Comparison of ENCODE assay signal across 24 mouse cellular contexts in genomic region chr7:100736131-100736530, GRCm38 (mm10). TPM values are rescaled to one million over a fixed set of nuclear protein-coding genes. Genes with fewer than 3 reads are reported as not detected.
DNase-seq lines count a peak whose midpoint lies in the region; ATAC-seq and TF ChIP-seq lines count a peak whose summit lies in the region.
"Had no signal": no experiment of that assay in that cellular context is flagged by ENCODE, and none has a peak within 500 bp of the region (broad histone marks: within the 10 kb centered on the region; RNA-seq: fewer than 3 reads in every experiment).

No protein-coding gene starts in this region.

- TF ChIP-seq CTCF in MEL (IDR thresholded peaks at IDR 0.05 in 2 of 3, conservative IDR thresholded peaks at IDR 0.05 in 1 of 3; ENCODE audit: control insufficient read depth in 1 of 3, insufficient read depth in 1 of 3, low read depth in 2 of 3, low read length in 3 of 3, poor library complexity in 1 of 3, severe bottlenecking in 1 of 3) = no peak
- no peak for TF ChIP-seq CTCF in hindbrain, postnatal 0 days (IDR thresholded peaks at IDR 0.05; ENCODE audit: low read depth)

- 73% methylated on average over 3 of the region's 3 CpGs for WGBS in hindbrain, postnatal 0 days

- no peaks in the 10 kb centered on the region for H3K79me2 ChIP-seq in MEL (ENCODE audit: control insufficient read depth, insufficient read depth, low read length, poor library complexity)

- peaks cover 0 to 22% of the 10 kb centered on the region in 2 experiments; a peak in 2 of 4 replicates for H3K36me3 ChIP-seq in MEL (ENCODE audit: control insufficient read depth in 1 of 2, insufficient read depth in 2 of 2, low read length in 2 of 2)
- H3K36me3 ChIP-seq in hindbrain, postnatal 0 days (ENCODE audit: insufficient read depth, low read length) = no peaks in the 10 kb centered on the region
- H3K36me3 ChIP-seq: embryonic facial prominence, embryonic 12.5 days; embryonic facial prominence, embryonic 15.5 days; forebrain, embryonic 12.5 days; forebrain, embryonic 15.5 days; heart, embryonic 13.5 days had no signal

- ATAC-seq in megakaryocyte-erythroid progenitor cell, adult 5-6 weeks (replicated peaks; ENCODE audit: low FRiP score, low TSS enrichment, poor library complexity, severe bottlenecking) = peak; percentile 44; the same call in 1 of the 2 replicates
- no peak for ATAC-seq in hindbrain, postnatal 0 days
- ATAC-seq: forebrain, embryonic 15.5 days; Patski had no signal

- TF ChIP-seq EP300 in MEL (IDR thresholded peaks at IDR 0.05; ENCODE audit: low read depth in 1 of 2, low read length in 2 of 2) = peak in 1 of 2 experiments; percentile 3; a peak in 1 of 4 replicates

- no peak for TF ChIP-seq POLR2A in MEL (IDR thresholded peaks at IDR 0.05; ENCODE audit: control insufficient read depth in 1 of 2, insufficient read depth in 1 of 2, low read depth in 1 of 2, low read length in 2 of 2, poor library complexity in 1 of 2)

- H3K4me1 ChIP-seq in MEL (ENCODE audit: control insufficient read depth in 1 of 2, insufficient read depth in 2 of 2, low read length in 2 of 2) = peaks cover 14 to 17% of the 10 kb centered on the region in 2 experiments
- peaks cover 7% of the 10 kb centered on the region; the same call in 1 of the 2 replicates for H3K4me1 ChIP-seq in hindbrain, postnatal 0 days (ENCODE audit: insufficient read depth, low read length)

- H3K27me3 ChIP-seq in MEL (ENCODE audit: control insufficient read depth in 1 of 2, insufficient read depth in 2 of 2, low read length in 2 of 2) = no peaks in the 10 kb centered on the region
- H3K27me3 ChIP-seq in hindbrain, postnatal 0 days (ENCODE audit: insufficient read depth, low read length) = no peaks in the 10 kb centered on the region
- H3K27me3 ChIP-seq: embryonic facial prominence, embryonic 12.5 days; embryonic facial prominence, embryonic 15.5 days; forebrain, embryonic 12.5 days; forebrain, embryonic 15.5 days; heart, embryonic 13.5 days; Patski had no signal

- no peaks in the 10 kb centered on the region for H3K9me3 ChIP-seq in MEL (replicated peaks; ENCODE audit: insufficient read depth, low read length)
- H3K9me3 ChIP-seq in hindbrain, postnatal 0 days (ENCODE audit: low read length) = no peaks in the 10 kb centered on the region
- H3K9me3 ChIP-seq: embryonic facial prominence, embryonic 12.5 days; embryonic facial prominence, embryonic 15.5 days; forebrain, embryonic 12.5 days; forebrain, embryonic 15.5 days; heart, embryonic 10.5 days; heart, embryonic 13.5 days had no signal

- H3K4me2 ChIP-seq in hindbrain, postnatal 0 days (ENCODE audit: low read depth, low read length) = no peak overlapping the region
- H3K4me2 ChIP-seq: embryonic facial prominence, embryonic 12.5 days; embryonic facial prominence, embryonic 15.5 days; forebrain, embryonic 12.5 days; forebrain, embryonic 15.5 days; heart, embryonic 13.5 days; hindbrain, embryonic 14.5 days had no signal

- H3K4me3 ChIP-seq in MEL (ENCODE audit: control insufficient read depth in 1 of 2, insufficient read depth in 1 of 2, low read depth in 2 of 2, low read length in 2 of 2) = no peak overlapping the region
- no peak overlapping the region for H3K4me3 ChIP-seq in hindbrain, postnatal 0 days (ENCODE audit: low read length)
- H3K4me3 ChIP-seq: embryonic facial prominence, embryonic 12.5 days; embryonic facial prominence, embryonic 15.5 days; forebrain, embryonic 12.5 days; forebrain, embryonic 15.5 days; heart, adult 2 months; heart, embryonic 10.5 days; heart, embryonic 13.5 days had no signal

- DNase-seq in A20 (ENCODE audit: low read depth, low spot score) (peak; percentile 30), MEL (ENCODE audit: low read depth, low spot score) (peak; percentile 58)
- peak; percentile 41 for DNase-seq in c-Kit-positive CD71-positive TER-119-positive erythroid progenitor cells, embryonic 14.5 days (ENCODE audit: low spot score)
- no peak for DNase-seq in adrenal gland, postnatal 36 days
- DNase-seq in hindbrain, postnatal 0 days (ENCODE audit: low spot score) = no peak
- DNase-seq: adrenal gland, postnatal 10 days; cerebellum, adult 11 months; cerebellum, adult 2 months; cerebellum, adult 9-11 months; cerebellum, postnatal 25 days; gastrocnemius, postnatal 10 days; gastrocnemius, postnatal 36 days; heart, adult 2 months; heart, postnatal 14 days; heart, postnatal 4 days had no signal

- H3K9ac ChIP-seq in MEL (ENCODE audit: control insufficient read depth, low read depth, low read length, poor library complexity, severe bottlenecking) = no peak overlapping the region
- H3K9ac ChIP-seq in hindbrain, postnatal 0 days (replicated peaks; ENCODE audit: low read length) = no peak overlapping the region
- H3K9ac ChIP-seq: embryonic facial prominence, embryonic 12.5 days; embryonic facial prominence, embryonic 15.5 days; forebrain, embryonic 12.5 days; forebrain, embryonic 15.5 days; heart, embryonic 13.5 days; hindbrain, embryonic 14.5 days had no signal

- TF ChIP-seq RAD21 in MEL (IDR thresholded peaks at IDR 0.05; ENCODE audit: low read depth, low read length) = no peak

- H3K27ac ChIP-seq in MEL (ENCODE audit: control insufficient read depth, low read depth, low read length) = no peak overlapping the region
- H3K27ac ChIP-seq in hindbrain, postnatal 0 days = no peak overlapping the region
- H3K27ac ChIP-seq: embryonic facial prominence, embryonic 12.5 days; embryonic facial prominence, embryonic 15.5 days; forebrain, embryonic 12.5 days; forebrain, embryonic 15.5 days; heart, adult 2 months; heart, embryonic 10.5 days; heart, embryonic 13.5 days; hindbrain, embryonic 14.5 days had no signal

TF ChIP-seq in MEL, 35 proteins besides CTCF, POLR2A, EP300 and RAD21:
- TF ChIP-seq ZC3H11A (IDR thresholded peaks at IDR 0.05; ENCODE audit: low read depth, low read length) (no peak), POLR2AphosphoS5 (IDR thresholded peaks at IDR 0.05; ENCODE audit: borderline replicate concordance, low read depth, low read length) (no peak), GATA1 (IDR thresholded peaks at IDR 0.05; ENCODE audit: low read depth, low read length) (peak; percentile 59), ETS1 (IDR thresholded peaks at IDR 0.05; ENCODE audit: low read depth, low read length) (peak; percentile 26; the same call in 1 of the 2 replicates), ZMIZ1 (IDR thresholded peaks at IDR 0.05; ENCODE audit: low read depth, low read length) (no peak), TCF12 (IDR thresholded peaks at IDR 0.05; ENCODE audit: low read depth, low read length) (peak; percentile 27; the same call in 1 of the 2 replicates)

RNA-seq across cellular contexts. Expression of gene Fam168a, which starts 29.7 kb away (rescaled TPM):
- total RNA-seq in MEL (2012; rRNA removed) = 3.1 and 3.2 TPM in 2 replicates
- 10 to 100 TPM in 1 of 2 experiments, not detected in 1; 19.2 TPM for polyA plus RNA-seq in MEL (2012; ENCODE audit: insufficient read depth in 1 of 2, insufficient read length in 2 of 2, low read depth in 1 of 2, low replicate concordance in 2 of 2, missing spikeins in 1 of 2)
- total RNA-seq in megakaryocyte-erythroid progenitor cell, adult 5-6 weeks (2014; fragmentation: Nextera tagmentation) = 26.9 and 35.9 TPM in 2 replicates
- 7.3 and 7.7 TPM in 2 replicates for total RNA-seq in megakaryocyte-erythroid progenitor cell, adult 5-6 weeks (2017)
- 10 to 100 TPM; 52.2 to 60.2 TPM for total RNA-seq in adrenal gland, postnatal 36 days (2021)
- 123 and 162 TPM in 2 replicates for total RNA-seq in hindbrain, postnatal 0 days (2014; rRNA removed)
- 98.2 and 116 TPM in 2 replicates for polyA plus RNA-seq in hindbrain, postnatal 0 days (2015; fragmentation: Nextera tagmentation; extraction: Ambion mirVana)

Comparison
In these comparisons a context has a peak if more than half of its experiments do, and no peak if none do; other contexts are left out.
1. DNase-seq: peak in A20 (single experiment), MEL (single experiment) and c-Kit-positive CD71-positive TER-119-positive erythroid progenitor cells, embryonic 14.5 days (single experiment); none in adrenal gland, postnatal 36 days (0 of 2) and hindbrain, postnatal 0 days (single experiment).